Mouse (Mus musculus) frontal cortex, postnatal 25 days (tissue): Measurements from ENCODE around the gene Senp1.

Source experiments
- DNase-seq, 2 experiments: peaks; one replicate each; pipeline ENCODE4 v3.0.0; 2022; ENCODE audit warnings: low spot score in 2 of 2

Gene Senp1

GRCm38 (mm10) chr15:98093121-98094011 lies at the start of gene Senp1:
Gene Senp1 (minus strand): TSS chr15:98093744.
- DNase-seq: peak; percentile 82 to 84

GRCm38 (mm10) chr15:98142515-98142914 lies 49.0 kb upstream of the Senp1 start:
- DNase-seq: no peak

GRCm38 (mm10) chr15:98140809-98141208 lies 47.3 kb upstream of the Senp1 start:
- DNase-seq: no peak

- DNase-seq: no peak
Measured at GRCm38 (mm10) chr15:98139763-98140162, 46.2 kb upstream of the Senp1 start.

GRCm38 (mm10) chr15:98136871-98137270 lies 43.3 kb upstream of the Senp1 start:
- DNase-seq: no peak

- no peak for DNase-seq
Measured at GRCm38 (mm10) chr15:98135671-98136070, 42.1 kb upstream of the Senp1 start.

GRCm38 (mm10) chr15:98134666-98135065 lies 41.1 kb upstream of the Senp1 start:
- no peak for DNase-seq

GRCm38 (mm10) chr15:98134034-98134433 lies 40.5 kb upstream of the Senp1 start:
- no peak for DNase-seq

GRCm38 (mm10) chr15:98133471-98133870 lies 39.9 kb upstream of the Senp1 start:
- DNase-seq: no peak

- DNase-seq: no peak
Measured at GRCm38 (mm10) chr15:98131942-98132655, 38.6 kb upstream of the Senp1 start.

- DNase-seq: no peak
Measured at GRCm38 (mm10) chr15:98131451-98131850, 37.9 kb upstream of the Senp1 start.

- no peak for DNase-seq
Measured at GRCm38 (mm10) chr15:98131001-98131400, 37.5 kb upstream of the Senp1 start.

- no peak for DNase-seq
Measured at GRCm38 (mm10) chr15:98120831-98121230, 27.3 kb upstream of the Senp1 start.

GRCm38 (mm10) chr15:98119363-98119762 lies 25.8 kb upstream of the Senp1 start:
- no peak for DNase-seq

GRCm38 (mm10) chr15:98116287-98116686 lies 22.7 kb upstream of the Senp1 start:
- no peak for DNase-seq

- no peak for DNase-seq
Measured at GRCm38 (mm10) chr15:98115779-98116163, 22.2 kb upstream of the Senp1 start.

GRCm38 (mm10) chr15:98114852-98115778 lies 21.6 kb upstream of the Senp1 start:
- DNase-seq: no peak

- no peak for DNase-seq
Measured at GRCm38 (mm10) chr15:98114098-98114851, 20.7 kb upstream of the Senp1 start.

GRCm38 (mm10) chr15:98111791-98112190 lies 18.2 kb upstream of the Senp1 start:
- no peak for DNase-seq

GRCm38 (mm10) chr15:98108297-98109152 lies 15.0 kb upstream of the Senp1 start:
- peak; percentile 63 to 75 for DNase-seq
